Mouse (Mus musculus): ENCODE measurements around the gene Mrpl45. TPM values are rescaled to one million over a fixed set of nuclear protein-coding genes. Genes with fewer than 3 reads are reported as not detected.
A peak's percentile ranks its signal among the peaks of the same experiment; 100 is the strongest.
"Not testable (repeated sequence)": the region's sequence is repeated elsewhere in the genome, so short reads cannot be mapped to it uniquely, and the experiment has no call there.

Gene Mrpl45
- polyA plus RNA-seq, 1 experiment from 2014 or later = 58.4 TPM

- H3K27me3 ChIP-seq (ENCODE audit: control insufficient read depth, insufficient read depth, low read length) = no peaks in the 10 kb centered on the region
- no peak overlapping the region for H3K9ac ChIP-seq (ENCODE audit: low read depth, low read length)
- H3K36me3 ChIP-seq (ENCODE audit: control insufficient read depth, insufficient read depth, low read length) = no peaks in the 10 kb centered on the region
- peak; percentile 73 for ATAC-seq (ENCODE audit: low FRiP score, low TSS enrichment)
- H3K4me2 ChIP-seq (replicated peaks; ENCODE audit: low read depth, low read length) = no peak overlapping the region
- H3K4me3 ChIP-seq (ENCODE audit: low read length) = no peak overlapping the region
- peaks cover 13% of the 10 kb centered on the region for H3K4me1 ChIP-seq (ENCODE audit: control insufficient read depth, insufficient read depth, low read length)
- WGBS = 28% methylated on average over 2 of the region's 2 CpGs
- no peaks in the 10 kb centered on the region for H3K9me3 ChIP-seq (ENCODE audit: control insufficient read depth, low read length)
- H3K27ac ChIP-seq (ENCODE audit: low read depth, low read length) = peak overlapping the region; percentile 52; the same call in 1 of the 2 replicates
Measured at GRCm38 (mm10) chr11:97350035-97350434, 34.5 kb downstream of the Mrpl45 start.

GRCm38 (mm10) chr11:97352027-97352684, 36.6 kb downstream of the Mrpl45 start, which contains the start of gene Gpr179:
Gpr179 (minus strand) TSS chr11:97352077.
- Histone ChIP-seq H3K4me3 (ENCODE audit: low read length) (no peak within 1 kb of the TSS), H3K9me3 (ENCODE audit: control insufficient read depth, low read length) (no peaks in the 10 kb centered on the region), H3K36me3 (ENCODE audit: control insufficient read depth, insufficient read depth, low read length) (no peaks in the 10 kb centered on the region), H3K27me3 (ENCODE audit: control insufficient read depth, insufficient read depth, low read length) (no peaks in the 10 kb centered on the region), H3K27ac (ENCODE audit: low read depth, low read length) (no peak within 1 kb of the TSS), H3K4me1 (ENCODE audit: control insufficient read depth, insufficient read depth, low read length) (peaks cover 13% of the 10 kb centered on the region), H3K4me2 (replicated peaks; ENCODE audit: low read depth, low read length) (no peak within 1 kb of the TSS), H3K9ac (ENCODE audit: low read depth, low read length) (no peak within 1 kb of the TSS)
- ATAC-seq (ENCODE audit: low FRiP score, low TSS enrichment) = no peak
- WGBS = 79% methylated on average over 3 of the region's 3 CpGs

- H3K4me2 ChIP-seq (replicated peaks; ENCODE audit: low read depth, low read length) = no peak overlapping the region
- no peaks in the 10 kb centered on the region for H3K36me3 ChIP-seq (ENCODE audit: control insufficient read depth, insufficient read depth, low read length)
- ATAC-seq (ENCODE audit: low FRiP score, low TSS enrichment) = no peak
- H3K27ac ChIP-seq (ENCODE audit: low read depth, low read length) = no peak overlapping the region
- H3K27me3 ChIP-seq (ENCODE audit: control insufficient read depth, insufficient read depth, low read length) = no peaks in the 10 kb centered on the region
- no peak overlapping the region for H3K9ac ChIP-seq (ENCODE audit: low read depth, low read length)
- 61% methylated on average over 4 of the region's 4 CpGs for WGBS
- H3K9me3 ChIP-seq (ENCODE audit: control insufficient read depth, low read length) = no peaks in the 10 kb centered on the region
- H3K4me1 ChIP-seq (ENCODE audit: control insufficient read depth, insufficient read depth, low read length) = peaks cover 13% of the 10 kb centered on the region
- H3K4me3 ChIP-seq (ENCODE audit: low read length) = no peak overlapping the region
Measured at GRCm38 (mm10) chr11:97352935-97353597, 37.5 kb downstream of the Mrpl45 start.

- Histone ChIP-seq H3K4me3 (ENCODE audit: low read length) (no peak overlapping the region), H3K27ac (ENCODE audit: low read depth, low read length) (no peak overlapping the region), H3K36me3 (ENCODE audit: control insufficient read depth, insufficient read depth, low read length) (no peaks in the 10 kb centered on the region), H3K27me3 (ENCODE audit: control insufficient read depth, insufficient read depth, low read length) (no peaks in the 10 kb centered on the region), H3K4me1 (ENCODE audit: control insufficient read depth, insufficient read depth, low read length) (peaks cover 10% of the 10 kb centered on the region), H3K4me2 (replicated peaks; ENCODE audit: low read depth, low read length) (no peak overlapping the region), H3K9me3 (ENCODE audit: control insufficient read depth, low read length) (no peaks in the 10 kb centered on the region), H3K9ac (ENCODE audit: low read depth, low read length) (no peak overlapping the region)
- 79% methylated on average over 2 of the region's 2 CpGs for WGBS
- ATAC-seq (ENCODE audit: low FRiP score, low TSS enrichment) = no peak
Measured at GRCm38 (mm10) chr11:97354646-97355045, 39.1 kb downstream of the Mrpl45 start.

GRCm38 (mm10) chr11:97355247-97355646, 39.7 kb downstream of the Mrpl45 start:
- 76% methylated on average over 7 of the region's 7 CpGs for WGBS
- no peaks in the 10 kb centered on the region for H3K9me3 ChIP-seq (ENCODE audit: control insufficient read depth, low read length)
- H3K4me1 ChIP-seq (ENCODE audit: control insufficient read depth, insufficient read depth, low read length) = peaks cover 4% of the 10 kb centered on the region
- no peaks in the 10 kb centered on the region for H3K27me3 ChIP-seq (ENCODE audit: control insufficient read depth, insufficient read depth, low read length)
- ATAC-seq (ENCODE audit: low FRiP score, low TSS enrichment) = no peak
- H3K9ac ChIP-seq (ENCODE audit: low read depth, low read length) = no peak overlapping the region
- no peak overlapping the region for H3K4me3 ChIP-seq (ENCODE audit: low read length)
- H3K36me3 ChIP-seq (ENCODE audit: control insufficient read depth, insufficient read depth, low read length) = no peaks in the 10 kb centered on the region
- no peak overlapping the region for H3K4me2 ChIP-seq (replicated peaks; ENCODE audit: low read depth, low read length)
- no peak overlapping the region for H3K27ac ChIP-seq (ENCODE audit: low read depth, low read length)

- not testable (repeated sequence) for H3K27ac ChIP-seq (ENCODE audit: low read depth, low read length); H3K27me3 ChIP-seq (ENCODE audit: control insufficient read depth, insufficient read depth, low read length); H3K9ac ChIP-seq (ENCODE audit: low read depth, low read length); H3K4me2 ChIP-seq (replicated peaks; ENCODE audit: low read depth, low read length); ATAC-seq (ENCODE audit: low FRiP score, low TSS enrichment); H3K36me3 ChIP-seq (ENCODE audit: control insufficient read depth, insufficient read depth, low read length); H3K4me3 ChIP-seq (ENCODE audit: low read length); H3K9me3 ChIP-seq (ENCODE audit: control insufficient read depth, low read length); H3K4me1 ChIP-seq (ENCODE audit: control insufficient read depth, insufficient read depth, low read length)
- WGBS = 8% methylated on average over 4 of the region's 6 CpGs
Measured at GRCm38 (mm10) chr11:97357663-97358062, 42.1 kb downstream of the Mrpl45 start.

GRCm38 (mm10) chr11:97361948-97362648, 46.6 kb downstream of the Mrpl45 start, which contains the start of gene Socs7:
Socs7 (plus strand) TSS chr11:97362551.
- Histone ChIP-seq H3K9me3 (ENCODE audit: control insufficient read depth, low read length) (no peaks in the 10 kb centered on the region), H3K4me1 (ENCODE audit: control insufficient read depth, insufficient read depth, low read length) (peaks cover 18% of the 10 kb centered on the region), H3K36me3 (ENCODE audit: control insufficient read depth, insufficient read depth, low read length) (no peaks in the 10 kb centered on the region), H3K9ac (ENCODE audit: low read depth, low read length) (peak within 1 kb of the TSS; percentile 97), H3K4me3 (ENCODE audit: low read length) (peak within 1 kb of the TSS; percentile 99), H3K4me2 (replicated peaks; ENCODE audit: low read depth, low read length) (peak within 1 kb of the TSS; percentile 79), H3K27ac (ENCODE audit: low read depth, low read length) (peak within 1 kb of the TSS; percentile 80), H3K27me3 (ENCODE audit: control insufficient read depth, insufficient read depth, low read length) (no peaks in the 10 kb centered on the region)
- ATAC-seq (ENCODE audit: low FRiP score, low TSS enrichment) = peak; percentile 96
- under 1% methylated on average over 20 of the region's 81 CpGs for WGBS

- Histone ChIP-seq H3K9ac (ENCODE audit: low read depth, low read length) (peak overlapping the region; percentile 97), H3K4me2 (replicated peaks; ENCODE audit: low read depth, low read length) (peak overlapping the region; percentile 79), H3K4me1 (ENCODE audit: control insufficient read depth, insufficient read depth, low read length) (peaks cover 18% of the 10 kb centered on the region), H3K27me3 (ENCODE audit: control insufficient read depth, insufficient read depth, low read length) (no peaks in the 10 kb centered on the region), H3K4me3 (ENCODE audit: low read length) (peak overlapping the region; percentile 99), H3K9me3 (ENCODE audit: control insufficient read depth, low read length) (no peaks in the 10 kb centered on the region), H3K27ac (ENCODE audit: low read depth, low read length) (peak overlapping the region; percentile 62; the same call in 1 of the 2 replicates), H3K36me3 (ENCODE audit: control insufficient read depth, insufficient read depth, low read length) (no peaks in the 10 kb centered on the region)
- under 1% methylated on average over 25 of the region's 39 CpGs for WGBS
- ATAC-seq (ENCODE audit: low FRiP score, low TSS enrichment) = peak; percentile 71
Measured at GRCm38 (mm10) chr11:97362649-97362942, 47.1 kb downstream of the Mrpl45 start.
